Mouse (Mus musculus) forebrain, embryonic 12.5 days (tissue): ENCODE data around the gene Serpina3g. TPM values are rescaled to one million over a fixed set of nuclear protein-coding genes. Genes with fewer than 3 reads are reported as not detected.
"Not testable (repeated sequence)": the region's sequence is repeated elsewhere in the genome, so short reads cannot be mapped to it uniquely, and the experiment has no call there.

Source experiments
- ATAC-seq: fragments of 200-750 bp; cut with Nextera tagmentation; 2 replicates; pipeline ENCODE4 v1.8.0; 2017; ENCODE audit warnings: moderate TSS enrichment; ENCODE audit not compliant: low FRiP score
- H3K27ac ChIP-seq: fragments of 300-500 bp; sonication (generic); 2 replicates; pipeline ENCODE4 v1.5.1; 2016; ENCODE audit warnings: mild to moderate bottlenecking
- H3K27me3 ChIP-seq: fragments of 300-500 bp; sonication (generic); 2 replicates; pipeline ENCODE4 v1.6.1; 2016; ENCODE audit warnings: mild to moderate bottlenecking
- H3K36me3 ChIP-seq: fragments of 300-500 bp; sonication (generic); replicated peaks from 2 replicates; pipeline ENCODE4 v1.6.1; 2016; ENCODE audit warnings: mild to moderate bottlenecking
- H3K4me1 ChIP-seq: fragments of 300-500 bp; sonication (generic); 2 replicates; pipeline ENCODE4 v1.6.1; 2016
- H3K4me2 ChIP-seq: fragments of 300-500 bp; sonication (generic); 2 replicates; pipeline ENCODE4 v1.6.1; 2016; ENCODE audit warnings: mild to moderate bottlenecking, moderate library complexity
- H3K4me3 ChIP-seq: fragments of 300-500 bp; sonication (generic); replicated peaks from 2 replicates; pipeline ENCODE4 v1.5.1; 2016; ENCODE audit warnings: mild to moderate bottlenecking
- H3K9ac ChIP-seq: fragments of 300-500 bp; sonication (generic); 2 replicates; pipeline ENCODE4 v1.6.1; 2016; ENCODE audit warnings: mild to moderate bottlenecking
- H3K9me3 ChIP-seq: fragments of 300-500 bp; sonication (generic); 2 replicates; pipeline ENCODE4 v1.6.1; 2016
- WGBS: fragments of 180-500 bp; shearing (Covaris S2); methylation state at CpG from one replicate; pipeline ENCODE4 v1.1.7; 2016; 5-methylcytosine and 5-hydroxymethylcytosine counted together
- polyA plus RNA-seq: library from polyadenylated mRNA; unstranded; fragments of >200 nt; fragmentation: Nextera tagmentation; extraction: Ambion mirVana; gene quantifications from 2 replicates; pipeline ENCODE4 v1.2.1, GENCODE M21; 2016

Gene Serpina3g
- polyA plus RNA-seq, 1 experiment from 2014 or later = not detected

- H3K27ac ChIP-seq, H3K9ac ChIP-seq, H3K4me3 ChIP-seq, H3K27me3 ChIP-seq, H3K36me3 ChIP-seq, H3K4me2 ChIP-seq, H3K4me1 ChIP-seq, ATAC-seq, H3K9me3 ChIP-seq: not testable (repeated sequence)
- WGBS = 93% methylated on average over 1 of the region's 1 CpGs
Measured at GRCm38 (mm10) chr12:104238048-104238447, 2.0 kb downstream of the Serpina3g start.

GRCm38 (mm10) chr12:104243307-104243706 is 7.3 kb downstream of the Serpina3g start:
- peaks cover 7% of the 10 kb centered on the region; the same call in 1 of the 2 replicates for H3K4me1 ChIP-seq
- H3K27me3 ChIP-seq = no peaks in the 10 kb centered on the region
- H3K27ac ChIP-seq = no peak overlapping the region
- no peaks in the 10 kb centered on the region for H3K9me3 ChIP-seq
- H3K9ac ChIP-seq = no peak overlapping the region
- no peak overlapping the region for H3K4me2 ChIP-seq
- no peaks in the 10 kb centered on the region for H3K36me3 ChIP-seq
- ATAC-seq = no peak
- no peak overlapping the region for H3K4me3 ChIP-seq

GRCm38 (mm10) chr12:104245092-104245491 is 9.0 kb downstream of the Serpina3g start:
- Histone ChIP-seq H3K4me3 (no peak overlapping the region), H3K4me2 (no peak overlapping the region), H3K9ac (no peak overlapping the region), H3K36me3 (no peaks in the 10 kb centered on the region), H3K4me1 (peaks cover 7% of the 10 kb centered on the region; the same call in 1 of the 2 replicates), H3K9me3 (no peaks in the 10 kb centered on the region), H3K27ac (no peak overlapping the region), H3K27me3 (no peaks in the 10 kb centered on the region)
- 74% methylated on average over 1 of the region's 1 CpGs for WGBS
- no peak for ATAC-seq

- no peak for ATAC-seq
- Histone ChIP-seq H3K4me2 (no peak overlapping the region), H3K4me3 (no peak overlapping the region), H3K4me1 (peaks cover 7% of the 10 kb centered on the region; the same call in 1 of the 2 replicates), H3K36me3 (no peaks in the 10 kb centered on the region), H3K9ac (no peak overlapping the region), H3K27ac (no peak overlapping the region), H3K27me3 (no peaks in the 10 kb centered on the region), H3K9me3 (no peaks in the 10 kb centered on the region)
- 78% methylated on average over 3 of the region's 3 CpGs for WGBS
Measured at GRCm38 (mm10) chr12:104245595-104245994, 9.6 kb downstream of the Serpina3g start.

GRCm38 (mm10) chr12:104247553-104248002 is 11.5 kb downstream of the Serpina3g start:
- Histone ChIP-seq H3K27me3 (no peaks in the 10 kb centered on the region), H3K36me3 (no peaks in the 10 kb centered on the region), H3K4me3 (no peak overlapping the region), H3K27ac (no peak overlapping the region), H3K4me2 (no peak overlapping the region), H3K9me3 (no peaks in the 10 kb centered on the region), H3K9ac (no peak overlapping the region), H3K4me1 (peaks cover 7% of the 10 kb centered on the region; the same call in 1 of the 2 replicates)
- ATAC-seq = no peak

GRCm38 (mm10) chr12:104248231-104248630 is 12.2 kb downstream of the Serpina3g start:
- H3K27me3 ChIP-seq = no peaks in the 10 kb centered on the region
- peaks cover 7% of the 10 kb centered on the region; the same call in 1 of the 2 replicates for H3K4me1 ChIP-seq
- H3K36me3 ChIP-seq = no peaks in the 10 kb centered on the region
- no peak overlapping the region for H3K4me2 ChIP-seq
- no peak overlapping the region for H3K4me3 ChIP-seq
- 82% methylated on average over 3 of the region's 3 CpGs for WGBS
- H3K27ac ChIP-seq = no peak overlapping the region
- no peak overlapping the region for H3K9ac ChIP-seq
- H3K9me3 ChIP-seq = no peaks in the 10 kb centered on the region
- no peak for ATAC-seq

GRCm38 (mm10) chr12:104261041-104261440 is 25.0 kb downstream of the Serpina3g start:
- no peak for ATAC-seq
- H3K4me3 ChIP-seq = no peak overlapping the region
- H3K4me2 ChIP-seq = no peak overlapping the region
- H3K9ac ChIP-seq = no peak overlapping the region
- no peaks in the 10 kb centered on the region for H3K9me3 ChIP-seq
- H3K27me3 ChIP-seq = no peaks in the 10 kb centered on the region
- no peaks in the 10 kb centered on the region for H3K36me3 ChIP-seq
- WGBS = 69% methylated on average over 3 of the region's 3 CpGs
- H3K27ac ChIP-seq = no peak overlapping the region
- peaks cover 3% of the 10 kb centered on the region; the same call in 1 of the 2 replicates for H3K4me1 ChIP-seq

GRCm38 (mm10) chr12:104262863-104263262 is 26.8 kb downstream of the Serpina3g start, which contains the start of gene Serpina3i:
Gene Serpina3i, plus strand, starts transcription at chr12:104263122.
- Histone ChIP-seq H3K9me3 (no peaks in the 10 kb centered on the region), H3K4me1 (peaks cover 3% of the 10 kb centered on the region; the same call in 1 of the 2 replicates), H3K27ac (no peak within 1 kb of the TSS), H3K27me3 (no peaks in the 10 kb centered on the region), H3K4me2 (no peak within 1 kb of the TSS), H3K4me3 (no peak within 1 kb of the TSS), H3K9ac (no peak within 1 kb of the TSS), H3K36me3 (no peaks in the 10 kb centered on the region)
- no peak for ATAC-seq

GRCm38 (mm10) chr12:104266374-104266773 is 30.3 kb downstream of the Serpina3g start:
- Histone ChIP-seq H3K27ac (no peak overlapping the region), H3K4me1 (peaks cover 3% of the 10 kb centered on the region; the same call in 1 of the 2 replicates), H3K27me3 (no peaks in the 10 kb centered on the region), H3K36me3 (no peaks in the 10 kb centered on the region), H3K9ac (no peak overlapping the region), H3K9me3 (no peaks in the 10 kb centered on the region), H3K4me3 (no peak overlapping the region), H3K4me2 (no peak overlapping the region)
- 81% methylated on average over 3 of the region's 3 CpGs for WGBS
- ATAC-seq = no peak

- Histone ChIP-seq H3K27ac (peak overlapping the region; percentile 59), H3K4me2 (peak overlapping the region; percentile 7; the same call in 1 of the 2 replicates), H3K4me1 (no peaks in the 10 kb centered on the region), H3K4me3 (no peak overlapping the region), H3K9ac (no peak overlapping the region), H3K27me3 (no peaks in the 10 kb centered on the region), H3K36me3 (no peaks in the 10 kb centered on the region), H3K9me3 (peaks cover 4% of the 10 kb centered on the region; the same call in 1 of the 2 replicates)
- ATAC-seq = peak; percentile 66; the same call in 1 of the 2 replicates
- WGBS = 69% methylated on average over 18 of the region's 18 CpGs
Measured at GRCm38 (mm10) chr12:104278216-104279055, 42.4 kb downstream of the Serpina3g start.

- Histone ChIP-seq H3K36me3 (no peaks in the 10 kb centered on the region), H3K4me2 (peak overlapping the region; percentile 7; the same call in 1 of the 2 replicates), H3K27me3 (no peaks in the 10 kb centered on the region), H3K4me1 (no peaks in the 10 kb centered on the region), H3K4me3 (no peak overlapping the region), H3K27ac (peak overlapping the region; percentile 59; the same call in 1 of the 2 replicates), H3K9me3 (peaks cover 4% of the 10 kb centered on the region; the same call in 1 of the 2 replicates), H3K9ac (no peak overlapping the region)
- peak; percentile 87; the same call in 1 of the 2 replicates for ATAC-seq
- WGBS = 0% methylated on average over 3 of the region's 3 CpGs
Measured at GRCm38 (mm10) chr12:104279056-104279435, 43.0 kb downstream of the Serpina3g start.

GRCm38 (mm10) chr12:104283380-104283779 is 47.3 kb downstream of the Serpina3g start:
- H3K36me3 ChIP-seq = no peaks in the 10 kb centered on the region
- ATAC-seq = no peak
- no peaks in the 10 kb centered on the region for H3K4me1 ChIP-seq
- no peak overlapping the region for H3K4me2 ChIP-seq
- peaks cover 4% of the 10 kb centered on the region; the same call in 1 of the 2 replicates for H3K9me3 ChIP-seq
- no peak overlapping the region for H3K9ac ChIP-seq
- 93% methylated on average over 11 of the region's 11 CpGs for WGBS
- H3K27ac ChIP-seq = no peak overlapping the region
- H3K4me3 ChIP-seq = no peak overlapping the region
- no peaks in the 10 kb centered on the region for H3K27me3 ChIP-seq

GRCm38 (mm10) chr12:104288336-104288735 is 52.3 kb downstream of the Serpina3g start:
- Histone ChIP-seq H3K4me1 (no peaks in the 10 kb centered on the region), H3K9ac (no peak overlapping the region), H3K4me2 (no peak overlapping the region), H3K36me3 (no peaks in the 10 kb centered on the region), H3K27me3 (no peaks in the 10 kb centered on the region), H3K27ac (no peak overlapping the region), H3K4me3 (no peak overlapping the region), H3K9me3 (no peaks in the 10 kb centered on the region)
- no peak for ATAC-seq
